ENCODE assay signal across 10 mouse cellular contexts in genomic region chr2:117017921-117018651, GRCm38 (mm10).
DNase-seq lines count a peak whose midpoint lies in the region; ATAC-seq lines count a peak whose summit lies in the region.
"Had no signal": no experiment of that assay in that cellular context is flagged by ENCODE, and none has a peak within 500 bp of the region (broad histone marks: within the 10 kb centered on the region; RNA-seq: fewer than 3 reads in every experiment).

No protein-coding gene starts in this region.

- 48% methylated on average over 12 of the region's 12 CpGs for WGBS in hindbrain, embryonic 10.5 days
- 44% methylated on average over 12 of the region's 12 CpGs for WGBS in hindbrain, embryonic 14.5 days
- 57% methylated on average over 12 of the region's 12 CpGs for WGBS in kidney, embryonic 14.5 days
- 52% methylated on average over 12 of the region's 12 CpGs for WGBS in limb, embryonic 13.5 days

- H3K4me1 ChIP-seq in hindbrain, embryonic 10.5 days (replicated peaks) = peaks cover 25% of the 10 kb centered on the region
- no peaks in the 10 kb centered on the region for H3K4me1 ChIP-seq in hindbrain, embryonic 14.5 days (replicated peaks; ENCODE audit: control insufficient read depth, insufficient read depth, low read length)
- peaks cover 12% of the 10 kb centered on the region; the same call in 1 of the 2 replicates for H3K4me1 ChIP-seq in kidney, embryonic 14.5 days (ENCODE audit: control insufficient read depth, insufficient read depth, low read length)
- H3K4me1 ChIP-seq in limb, embryonic 13.5 days = peaks cover 19% of the 10 kb centered on the region
- H3K4me1 ChIP-seq: liver, embryonic 15.5 days had no signal

- no peaks in the 10 kb centered on the region for H3K9me3 ChIP-seq in hindbrain, embryonic 10.5 days
- H3K9me3 ChIP-seq in hindbrain, embryonic 14.5 days (ENCODE audit: control insufficient read depth, low read length) = no peaks in the 10 kb centered on the region
- no peaks in the 10 kb centered on the region for H3K9me3 ChIP-seq in kidney, embryonic 14.5 days (ENCODE audit: control insufficient read depth, low read length)
- H3K9me3 ChIP-seq in limb, embryonic 13.5 days = no peaks in the 10 kb centered on the region
- H3K9me3 ChIP-seq: G1E; liver, embryonic 15.5 days had no signal

- H3K27ac ChIP-seq in hindbrain, embryonic 10.5 days = peak overlapping the region; percentile 74
- no peak overlapping the region for H3K27ac ChIP-seq in hindbrain, embryonic 14.5 days
- peak overlapping the region; percentile 67 for H3K27ac ChIP-seq in kidney, embryonic 14.5 days (ENCODE audit: low read depth, low read length)
- peak overlapping the region; percentile 63; the same call in 1 of the 2 replicates for H3K27ac ChIP-seq in limb, embryonic 13.5 days
- H3K27ac ChIP-seq: liver, embryonic 15.5 days had no signal

- ATAC-seq in hindbrain, embryonic 14.5 days (ENCODE audit: low FRiP score) = no peak
- ATAC-seq in kidney, embryonic 14.5 days (ENCODE audit: low FRiP score, low TSS enrichment) = peak; percentile 59; the same call in 1 of the 2 replicates
- ATAC-seq in limb, embryonic 13.5 days (ENCODE audit: low FRiP score, low read depth) = peak; percentile 50

- H3K4me2 ChIP-seq in hindbrain, embryonic 14.5 days (replicated peaks) = no peak overlapping the region
- no peak overlapping the region for H3K4me2 ChIP-seq in kidney, embryonic 14.5 days (replicated peaks; ENCODE audit: low read depth, low read length)
- no peak overlapping the region for H3K4me2 ChIP-seq in limb, embryonic 13.5 days (replicated peaks)
- H3K4me2 ChIP-seq: liver, embryonic 15.5 days had no signal

- no peak overlapping the region for H3K4me3 ChIP-seq in hindbrain, embryonic 10.5 days
- H3K4me3 ChIP-seq in hindbrain, embryonic 14.5 days (replicated peaks; ENCODE audit: low read length) = no peak overlapping the region
- H3K4me3 ChIP-seq in kidney, embryonic 14.5 days (ENCODE audit: low read length) = no peak overlapping the region
- no peak overlapping the region for H3K4me3 ChIP-seq in limb, embryonic 13.5 days
- H3K4me3 ChIP-seq: liver, embryonic 15.5 days had no signal

- no peak overlapping the region for H3K9ac ChIP-seq in hindbrain, embryonic 14.5 days
- H3K9ac ChIP-seq in kidney, embryonic 14.5 days (ENCODE audit: low read depth, low read length) = no peak overlapping the region
- no peak overlapping the region for H3K9ac ChIP-seq in limb, embryonic 13.5 days
- H3K9ac ChIP-seq: liver, embryonic 15.5 days had no signal

- DNase-seq in hindbrain, embryonic 10.5 days (ENCODE audit: low spot score) = peak; percentile 13
- no peak for DNase-seq in hindbrain, embryonic 14.5 days (ENCODE audit: low spot score)
- peak; percentile 64 to 72 for DNase-seq in adrenal gland, postnatal 36 days
- peak; percentile 51 for DNase-seq in gastrocnemius, postnatal 10 days
- peak; percentile 66 to 87 for DNase-seq in right cerebral cortex, postnatal 36 days (ENCODE audit: low spot score in 2 of 2)
- no peak for DNase-seq in spleen, postnatal 10 days (ENCODE audit: low spot score in 2 of 2)

- no peaks in the 10 kb centered on the region for H3K36me3 ChIP-seq in hindbrain, embryonic 10.5 days
- H3K36me3 ChIP-seq in hindbrain, embryonic 14.5 days (replicated peaks; ENCODE audit: control insufficient read depth, insufficient read depth) = no peaks in the 10 kb centered on the region
- no peaks in the 10 kb centered on the region for H3K36me3 ChIP-seq in kidney, embryonic 14.5 days (ENCODE audit: control insufficient read depth, insufficient read depth, low read length)
- no peaks in the 10 kb centered on the region for H3K36me3 ChIP-seq in limb, embryonic 13.5 days
- H3K36me3 ChIP-seq: G1E; liver, embryonic 15.5 days had no signal

- no peaks in the 10 kb centered on the region for H3K27me3 ChIP-seq in hindbrain, embryonic 10.5 days (ENCODE audit: insufficient read depth, poor library complexity, severe bottlenecking)
- no peaks in the 10 kb centered on the region for H3K27me3 ChIP-seq in hindbrain, embryonic 14.5 days (ENCODE audit: control insufficient read depth, insufficient read depth, low read length)
- no peaks in the 10 kb centered on the region for H3K27me3 ChIP-seq in kidney, embryonic 14.5 days (ENCODE audit: control insufficient read depth, insufficient read depth, low read length)
- no peaks in the 10 kb centered on the region for H3K27me3 ChIP-seq in limb, embryonic 13.5 days
- H3K27me3 ChIP-seq: liver, embryonic 15.5 days had no signal

Comparison
In these comparisons a context has a peak if more than half of its experiments do, and no peak if none do; other contexts are left out.
1. DNase-seq: peak in hindbrain, embryonic 10.5 days (single experiment), adrenal gland, postnatal 36 days (2 of 2), gastrocnemius, postnatal 10 days (single experiment) and right cerebral cortex, postnatal 36 days (2 of 2); none in hindbrain, embryonic 14.5 days (single experiment) and spleen, postnatal 10 days (0 of 2).